Mouse (Mus musculus) embryo, embryonic 10 days (tissue): ENCODE data around the gene Fam169a.

Experiments
- DNase-seq: peaks from one replicate; pipeline ENCODE4 v3.0.0-alpha.2; 2015; ENCODE audit warnings: low spot score

The Fam169a gene

GRCm38 (mm10) chr13:97180113-97180828, 113.2 kb downstream of the Fam169a start:
- DNase-seq: no peak
